Mouse (Mus musculus) limb, embryonic 14.5 days (tissue): ENCODE measurements around the gene Akap2. TPM values are rescaled to one million over a fixed set of nuclear protein-coding genes. Genes with fewer than 3 reads are reported as not detected.

Source experiments
- ATAC-seq: fragments of 200-750 bp; cut with Nextera tagmentation; 2 replicates; pipeline ENCODE4 v1.8.0; 2017; ENCODE audit warnings: low read depth, moderate number of reproducible peaks, moderate TSS enrichment; ENCODE audit not compliant: low FRiP score
- DNase-seq: peaks from one replicate; pipeline ENCODE4 v3.0.0-alpha.2; 2015; ENCODE audit warnings: low spot score
- H3K27ac ChIP-seq: fragments of 300-500 bp; sonication (generic); replicated peaks from 2 replicates; pipeline ENCODE4 v1.5.1; 2014; ENCODE audit warnings: low read depth, mild to moderate bottlenecking, low read length, moderate library complexity, mixed read lengths
- H3K27me3 ChIP-seq: fragments of 300-500 bp; sonication (generic); 2 replicates; pipeline ENCODE4 v1.6.1; 2014; ENCODE audit warnings: low read length, mixed read lengths; ENCODE audit not compliant: control insufficient read depth, insufficient read depth
- H3K36me3 ChIP-seq: fragments of 300-500 bp; sonication (generic); 2 replicates; pipeline ENCODE4 v1.6.1; 2014; ENCODE audit warnings: mild to moderate bottlenecking, low read length, moderate library complexity, mixed read lengths; ENCODE audit not compliant: control insufficient read depth, insufficient read depth
- H3K4me1 ChIP-seq: fragments of 300-500 bp; sonication (generic); 2 replicates; pipeline ENCODE4 v1.6.1; 2014; ENCODE audit warnings: antibody characterized with exemption, low read length, mixed read lengths; ENCODE audit not compliant: control insufficient read depth, insufficient read depth
- H3K4me2 ChIP-seq: fragments of 300-500 bp; sonication (generic); replicated peaks from 2 replicates; pipeline ENCODE4 v1.6.1; 2014; ENCODE audit warnings: low read depth, mild to moderate bottlenecking, low read length, moderate library complexity; ENCODE audit not compliant: severe bottlenecking
- H3K4me3 ChIP-seq: fragments of 300-500 bp; sonication (generic); replicated peaks from 2 replicates; pipeline ENCODE4 v1.5.1; 2014; ENCODE audit warnings: low read length
- H3K9ac ChIP-seq: fragments of 300-500 bp; sonication (generic); 2 replicates; pipeline ENCODE4 v1.6.1; 2014; ENCODE audit warnings: mild to moderate bottlenecking, low read depth, low read length, moderate library complexity; ENCODE audit not compliant: severe bottlenecking
- H3K9me3 ChIP-seq: fragments of 300-500 bp; sonication (generic); 2 replicates; pipeline ENCODE4 v1.6.1; 2016; ENCODE audit warnings: low read length; ENCODE audit not compliant: control insufficient read depth
- POLR2A ChIP-seq: fragments of 200-500 bp; IDR thresholded peaks from 2 replicates; pipeline ENCODE4 v1.8.0; 2012; ENCODE audit warnings: inconsistent platforms, mild to moderate bottlenecking, moderate library complexity, borderline replicate concordance; ENCODE audit not compliant: insufficient read depth, insufficient read length; ENCODE audit errors: extremely low read depth
- WGBS: fragments of 180-500 bp; shearing (Covaris S2); extraction: QIAGEN DNeasy Blood & Tissue Kit; methylation state at CpG from one replicate; pipeline ENCODE4 v1.1.7; 2014; 5-methylcytosine and 5-hydroxymethylcytosine counted together
- polyA plus RNA-seq, 2 experiments: library from polyadenylated mRNA; depleted of rRNA in 1 of 2; stranded (reverse) in 1 of 2; unstranded in 1 of 2; fragments of >200 nt; fragmentation: Nextera tagmentation in 1 of 2; extraction: Ambion mirVana in 1 of 2; gene quantifications; 2 replicates each; pipeline versions ENCODE4 v1.2.1 to v1.2.3; 2012 to 2014

Akap2 gene
- polyA plus RNA-seq, 2 experiments: 23.6 to 27.6 TPM

DNA sequence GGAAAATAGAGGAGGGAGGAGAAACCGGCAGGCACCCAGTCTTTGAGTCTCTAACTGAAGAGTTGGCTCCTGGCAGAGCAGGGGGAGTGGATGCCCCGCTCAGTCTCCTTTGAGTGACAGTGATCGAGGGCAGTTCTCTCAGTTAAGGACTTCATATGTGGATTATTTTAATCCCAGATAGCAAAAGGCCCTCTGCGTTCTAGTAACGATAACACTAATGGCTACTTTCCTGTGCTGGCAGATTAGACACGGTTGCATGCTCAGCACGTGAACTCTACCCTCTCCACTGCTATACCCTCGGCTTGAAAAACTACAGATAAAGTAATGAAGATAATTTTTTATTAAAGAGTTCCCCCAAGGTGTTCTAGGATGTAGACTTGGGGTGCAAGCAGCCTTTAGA is 76.5 kb downstream of the Akap2 start:
- Histone ChIP-seq H3K27me3 (no peaks in the 10 kb centered on the region), H3K27ac (no peak overlapping the region), H3K36me3 (no peaks in the 10 kb centered on the region), H3K9ac (no peak overlapping the region), H3K4me3 (no peak overlapping the region), H3K4me1 (peaks cover 11% of the 10 kb centered on the region; the same call in 1 of the 2 replicates), H3K4me2 (no peak overlapping the region), H3K9me3 (no peaks in the 10 kb centered on the region)
- ATAC-seq (no peak), DNase-seq (no peak)
- TF ChIP-seq POLR2A: no peak
- 66% methylated on average over 8 of the region's 8 CpGs for WGBS

DNA sequence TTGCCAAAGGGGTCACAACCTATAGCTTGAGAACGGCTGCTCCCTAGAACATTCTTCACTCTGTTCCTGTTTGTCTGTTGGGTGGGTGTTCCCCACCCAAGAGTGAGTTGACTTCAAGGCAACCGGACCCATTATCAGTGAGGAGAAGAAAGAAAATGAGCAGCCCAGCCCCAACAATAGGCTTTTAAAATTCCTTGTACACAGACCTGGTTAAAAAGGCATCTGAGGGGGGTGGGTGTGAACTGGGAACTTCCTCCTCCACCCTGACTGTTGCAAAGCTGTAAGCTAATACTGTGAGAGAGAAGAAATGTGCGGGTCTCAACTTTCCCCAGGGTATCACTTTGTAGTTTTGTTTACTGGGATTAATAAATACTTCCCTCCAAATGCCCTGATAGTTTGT is 77.1 kb downstream of the Akap2 start:
- Histone ChIP-seq H3K4me1 (peaks cover 11% of the 10 kb centered on the region; the same call in 1 of the 2 replicates), H3K27me3 (no peaks in the 10 kb centered on the region), H3K4me3 (no peak overlapping the region), H3K27ac (no peak overlapping the region), H3K36me3 (no peaks in the 10 kb centered on the region), H3K9me3 (no peaks in the 10 kb centered on the region), H3K9ac (no peak overlapping the region), H3K4me2 (no peak overlapping the region)
- no peak for TF ChIP-seq POLR2A
- WGBS: 28% methylated on average over 3 of the region's 3 CpGs
- no peak for ATAC-seq
- DNase-seq: no peak

DNA sequence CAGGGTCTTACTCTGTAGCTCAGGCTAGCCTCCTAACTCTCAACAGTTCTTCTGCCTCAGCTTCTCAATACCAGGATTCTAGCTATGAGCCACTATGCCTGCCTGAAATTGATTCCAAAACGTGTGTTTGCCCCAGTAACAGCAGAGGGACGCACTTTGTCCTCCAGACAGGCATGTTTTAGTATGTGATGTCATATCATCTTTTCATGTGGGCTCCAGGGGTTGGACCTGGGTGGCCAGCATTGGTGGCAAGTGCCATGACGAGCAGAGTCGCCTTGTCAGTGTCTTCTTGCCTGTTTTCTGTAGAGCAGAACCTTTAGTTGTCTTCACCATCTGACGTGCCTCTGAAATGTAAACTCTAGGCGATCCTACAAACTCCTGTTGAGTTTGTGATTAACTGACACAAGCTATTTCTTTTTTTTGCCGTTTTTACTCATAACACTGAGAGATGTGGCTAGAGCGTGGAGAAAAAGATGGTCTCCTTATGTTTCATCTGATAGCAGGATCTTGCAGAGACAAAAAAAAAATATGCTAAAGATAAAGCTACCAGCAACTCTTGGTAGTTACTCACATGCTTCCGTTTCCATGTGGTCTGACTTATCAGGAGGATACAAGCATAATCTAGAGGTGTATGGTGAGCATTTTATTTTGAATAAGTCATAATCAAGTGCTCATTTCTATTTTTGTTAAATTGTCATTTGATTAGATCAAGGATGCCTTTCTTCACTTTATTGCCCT is 80.3 kb downstream of the Akap2 start:
- no peak overlapping the region for H3K4me3 ChIP-seq
- no peak overlapping the region for H3K4me2 ChIP-seq
- ATAC-seq (no peak), DNase-seq (no peak)
- H3K36me3 ChIP-seq: no peaks in the 10 kb centered on the region
- H3K9me3 ChIP-seq: no peaks in the 10 kb centered on the region
- H3K27me3 ChIP-seq: no peaks in the 10 kb centered on the region
- TF ChIP-seq POLR2A: no peak
- peaks cover 11% of the 10 kb centered on the region; the same call in 1 of the 2 replicates for H3K4me1 ChIP-seq
- no peak overlapping the region for H3K9ac ChIP-seq
- no peak overlapping the region for H3K27ac ChIP-seq
- 80% methylated on average over 9 of the region's 9 CpGs for WGBS

DNA sequence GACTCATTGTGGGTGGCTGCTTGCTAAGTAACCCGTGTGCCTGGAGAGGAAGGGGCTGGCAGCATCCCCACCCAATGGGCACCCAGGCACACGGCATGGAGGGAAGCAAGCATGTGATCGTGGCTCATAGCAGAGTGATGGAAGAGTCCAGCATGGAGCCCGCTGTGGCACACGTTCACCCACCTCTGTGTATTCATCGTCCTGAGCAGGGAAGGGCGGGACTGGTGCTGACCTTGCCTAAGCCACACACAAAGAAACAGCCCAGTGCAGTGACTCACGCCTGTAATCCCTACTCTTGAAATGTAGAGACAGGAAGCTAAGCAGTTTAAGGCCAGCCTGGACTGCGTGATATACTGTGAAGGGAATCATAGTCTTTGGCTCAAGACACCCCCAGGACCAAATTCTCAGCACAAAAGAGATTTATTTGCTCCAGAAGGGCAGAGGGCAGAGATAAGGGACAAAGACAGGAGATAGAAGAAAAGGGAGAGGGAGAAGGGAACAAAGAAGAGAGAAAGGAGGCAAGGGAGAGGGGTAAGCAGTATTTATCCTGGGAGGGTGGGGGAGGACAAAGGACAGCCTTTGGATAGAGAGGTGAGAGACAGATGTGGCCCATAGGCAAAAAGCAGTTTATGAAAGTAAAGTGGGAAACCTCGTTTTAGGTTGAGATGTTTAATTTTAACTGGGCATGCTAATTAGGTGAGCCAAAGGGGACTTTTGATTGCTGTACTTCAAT is 81.0 kb downstream of the Akap2 start:
- H3K27ac ChIP-seq: no peak overlapping the region
- no peak overlapping the region for H3K9ac ChIP-seq
- ATAC-seq (no peak), DNase-seq (no peak)
- no peak for TF ChIP-seq POLR2A
- H3K9me3 ChIP-seq: no peaks in the 10 kb centered on the region
- no peaks in the 10 kb centered on the region for H3K27me3 ChIP-seq
- WGBS: 54% methylated on average over 10 of the region's 10 CpGs
- H3K36me3 ChIP-seq: no peaks in the 10 kb centered on the region
- H3K4me2 ChIP-seq: no peak overlapping the region
- no peak overlapping the region for H3K4me3 ChIP-seq
- H3K4me1 ChIP-seq: peaks cover 11% of the 10 kb centered on the region; the same call in 1 of the 2 replicates

DNA sequence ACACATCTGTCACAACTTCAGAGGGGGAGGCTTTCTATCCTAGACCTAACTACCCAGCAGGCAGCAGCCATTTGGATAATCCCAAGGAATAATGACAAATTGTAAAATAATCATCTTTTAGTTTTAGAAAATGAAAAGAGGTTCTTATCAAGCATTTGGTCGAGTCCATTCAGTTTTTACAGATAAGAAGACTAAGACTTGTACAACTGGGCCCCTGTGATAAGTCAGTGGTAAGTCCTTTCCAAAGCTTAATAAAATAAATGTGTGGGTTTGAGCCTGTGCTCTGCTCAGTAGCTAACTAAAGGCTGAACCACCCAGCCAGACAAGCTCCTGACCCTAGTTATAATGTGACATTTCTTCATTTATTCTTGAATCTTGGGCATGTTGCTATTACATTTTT is 81.8 kb downstream of the Akap2 start:
- Histone ChIP-seq H3K9me3 (no peaks in the 10 kb centered on the region), H3K9ac (no peak overlapping the region), H3K4me1 (peaks cover 5% of the 10 kb centered on the region; the same call in 1 of the 2 replicates), H3K36me3 (no peaks in the 10 kb centered on the region), H3K27me3 (no peaks in the 10 kb centered on the region), H3K27ac (no peak overlapping the region), H3K4me2 (no peak overlapping the region), H3K4me3 (no peak overlapping the region)
- TF ChIP-seq POLR2A: no peak
- ATAC-seq (no peak), DNase-seq (no peak)
- WGBS: 69% methylated on average over 1 of the region's 1 CpGs
